Mouse (Mus musculus) intestine, embryonic 15.5 days (tissue): ENCODE results near the gene Gfra1. TPM values are rescaled to one million over a fixed set of nuclear protein-coding genes. Genes with fewer than 3 reads are reported as not detected.

Experiments
- ATAC-seq: fragments of 200-750 bp; cut with Nextera tagmentation; 2 replicates; pipeline ENCODE4 v1.8.0; 2017; ENCODE audit warnings: moderate TSS enrichment, moderate library complexity
- H3K27ac ChIP-seq: fragments of 300-500 bp; sonication (generic); 2 replicates; pipeline ENCODE4 v1.5.1; 2015; ENCODE audit warnings: mild to moderate bottlenecking, inconsistent platforms
- H3K27me3 ChIP-seq: fragments of 300-500 bp; sonication (generic); replicated peaks from 2 replicates; pipeline ENCODE4 v1.6.1; 2015; ENCODE audit warnings: inconsistent platforms
- H3K36me3 ChIP-seq: fragments of 300-500 bp; sonication (generic); 2 replicates; pipeline ENCODE4 v1.6.1; 2015; ENCODE audit warnings: inconsistent platforms
- H3K4me1 ChIP-seq: fragments of 300-500 bp; sonication (generic); replicated peaks from 2 replicates; pipeline ENCODE4 v1.6.1; 2015; ENCODE audit warnings: inconsistent platforms
- H3K4me2 ChIP-seq: fragments of 300-500 bp; sonication (generic); replicated peaks from 2 replicates; pipeline ENCODE4 v1.6.1; 2015; ENCODE audit warnings: mild to moderate bottlenecking, inconsistent platforms
- H3K4me3 ChIP-seq: fragments of 300-500 bp; sonication (generic); replicated peaks from 2 replicates; pipeline ENCODE4 v1.5.1; 2015; ENCODE audit warnings: inconsistent platforms
- H3K9ac ChIP-seq: fragments of 300-500 bp; sonication (generic); 2 replicates; pipeline ENCODE4 v1.6.1; 2015; ENCODE audit warnings: inconsistent platforms
- H3K9me3 ChIP-seq: fragments of 300-500 bp; sonication (generic); 2 replicates; pipeline ENCODE4 v1.6.1; 2016; ENCODE audit warnings: inconsistent platforms
- WGBS: fragments of 180-500 bp; shearing (Covaris S2); methylation state at CpG from one replicate; pipeline ENCODE4 v1.1.7; 2015; 5-methylcytosine and 5-hydroxymethylcytosine counted together
- polyA plus RNA-seq: library from polyadenylated mRNA; unstranded; fragments of >200 nt; fragmentation: Nextera tagmentation; extraction: Ambion mirVana; gene quantifications from 2 replicates; pipeline ENCODE4 v1.2.1, GENCODE M21; 2015

Gfra1 gene
- polyA plus RNA-seq, 1 experiment from 2014 or later: 22.3 TPM

GRCm38 (mm10) chr19:58206496-58207044 is 249.1 kb downstream of the Gfra1 start:
- Histone ChIP-seq H3K4me2 (no peak overlapping the region), H3K9ac (no peak overlapping the region), H3K27me3 (no peaks in the 10 kb centered on the region), H3K27ac (no peak overlapping the region), H3K4me1 (no peaks in the 10 kb centered on the region), H3K4me3 (no peak overlapping the region), H3K9me3 (no peaks in the 10 kb centered on the region), H3K36me3 (no peaks in the 10 kb centered on the region)
- WGBS: 63% methylated on average over 10 of the region's 10 CpGs
- ATAC-seq: no peak

- no peak overlapping the region for H3K4me2 ChIP-seq
- no peaks in the 10 kb centered on the region for H3K9me3 ChIP-seq
- no peaks in the 10 kb centered on the region for H3K27me3 ChIP-seq
- 78% methylated on average over 7 of the region's 7 CpGs for WGBS
- H3K9ac ChIP-seq: no peak overlapping the region
- H3K27ac ChIP-seq: no peak overlapping the region
- no peak for ATAC-seq
- H3K4me1 ChIP-seq: no peaks in the 10 kb centered on the region
- H3K36me3 ChIP-seq: no peaks in the 10 kb centered on the region
- H3K4me3 ChIP-seq: no peak overlapping the region
Observed at GRCm38 (mm10) chr19:58205470-58205869, 250.2 kb downstream of the Gfra1 start.

GRCm38 (mm10) chr19:58202627-58203026 is 253.1 kb downstream of the Gfra1 start:
- H3K27ac ChIP-seq: no peak overlapping the region
- no peaks in the 10 kb centered on the region for H3K27me3 ChIP-seq
- WGBS: 72% methylated on average over 5 of the region's 5 CpGs
- no peak overlapping the region for H3K9ac ChIP-seq
- no peak overlapping the region for H3K4me3 ChIP-seq
- no peaks in the 10 kb centered on the region for H3K4me1 ChIP-seq
- no peaks in the 10 kb centered on the region for H3K9me3 ChIP-seq
- H3K36me3 ChIP-seq: no peaks in the 10 kb centered on the region
- no peak overlapping the region for H3K4me2 ChIP-seq
- ATAC-seq: no peak

GRCm38 (mm10) chr19:58199679-58200078 is 256.0 kb downstream of the Gfra1 start:
- WGBS: 70% methylated on average over 5 of the region's 5 CpGs
- Histone ChIP-seq H3K36me3 (no peaks in the 10 kb centered on the region), H3K4me3 (no peak overlapping the region), H3K27ac (no peak overlapping the region), H3K9me3 (no peaks in the 10 kb centered on the region), H3K9ac (no peak overlapping the region), H3K4me1 (no peaks in the 10 kb centered on the region), H3K4me2 (no peak overlapping the region), H3K27me3 (no peaks in the 10 kb centered on the region)
- no peak for ATAC-seq

GRCm38 (mm10) chr19:58193733-58194456 is 261.8 kb downstream of the Gfra1 start:
- ATAC-seq: no peak
- 39% methylated on average over 7 of the region's 7 CpGs for WGBS
- H3K4me1 ChIP-seq: 0 out of 2 replicates have a peak, but pooled peaks cover 3% of the 10 kb centered on the region
- H3K4me3 ChIP-seq: no peak overlapping the region
- H3K9ac ChIP-seq: no peak overlapping the region
- H3K9me3 ChIP-seq: no peaks in the 10 kb centered on the region
- H3K27me3 ChIP-seq: no peaks in the 10 kb centered on the region
- H3K4me2 ChIP-seq: no peak overlapping the region
- no peaks in the 10 kb centered on the region for H3K36me3 ChIP-seq
- no peak overlapping the region for H3K27ac ChIP-seq

- WGBS: 63% methylated on average over 2 of the region's 2 CpGs
- H3K27me3 ChIP-seq: no peaks in the 10 kb centered on the region
- 0 out of 2 replicates have a peak, but pooled peaks cover 3% of the 10 kb centered on the region for H3K4me1 ChIP-seq
- H3K4me2 ChIP-seq: no peak overlapping the region
- no peak for ATAC-seq
- no peak overlapping the region for H3K4me3 ChIP-seq
- H3K36me3 ChIP-seq: no peaks in the 10 kb centered on the region
- no peak overlapping the region for H3K9ac ChIP-seq
- H3K9me3 ChIP-seq: no peaks in the 10 kb centered on the region
- no peak overlapping the region for H3K27ac ChIP-seq
Observed at GRCm38 (mm10) chr19:58190947-58191346, 264.8 kb downstream of the Gfra1 start.

GRCm38 (mm10) chr19:58186558-58186957 is 269.2 kb downstream of the Gfra1 start:
- H3K4me2 ChIP-seq: no peak overlapping the region

More at GRCm38 (mm10) chr19:58186558-58186957, 269.2 kb downstream of the Gfra1 start:
- no peaks in the 10 kb centered on the region for H3K4me1 ChIP-seq
- no peak overlapping the region for H3K27ac ChIP-seq
- H3K4me3 ChIP-seq: no peak overlapping the region
- H3K9ac ChIP-seq: no peak overlapping the region
- 47% methylated on average over 4 of the region's 4 CpGs for WGBS
- H3K27me3 ChIP-seq: no peaks in the 10 kb centered on the region
- H3K9me3 ChIP-seq: no peaks in the 10 kb centered on the region
- no peak for ATAC-seq
- H3K36me3 ChIP-seq: no peaks in the 10 kb centered on the region

Other genes with a start within 250 kb of the Gfra1 start
- not detected in 2 replicates for gene Ccdc172, start 56.1 kb upstream of the Gfra1 start, polyA plus RNA-seq
- gene Pnlip, start 196.6 kb upstream of the Gfra1 start, polyA plus RNA-seq: 0.21 and 0.43 TPM in 2 replicates